Mouse (Mus musculus) neural tube, postnatal 0 days (tissue): Measurements from ENCODE around the gene Ncapg. TPM values are rescaled to one million over a fixed set of nuclear protein-coding genes. Genes with fewer than 3 reads are reported as not detected.

Source experiments
- polyA plus RNA-seq: library from polyadenylated mRNA; unstranded; fragments of >200 nt; fragmentation: Nextera tagmentation; extraction: Ambion mirVana; gene quantifications from 2 replicates; pipeline ENCODE4 v1.2.1, GENCODE M21; 2015

Gene Ncapg
- 3.2 and 3.3 TPM in 2 replicates for polyA plus RNA-seq

DNA sequence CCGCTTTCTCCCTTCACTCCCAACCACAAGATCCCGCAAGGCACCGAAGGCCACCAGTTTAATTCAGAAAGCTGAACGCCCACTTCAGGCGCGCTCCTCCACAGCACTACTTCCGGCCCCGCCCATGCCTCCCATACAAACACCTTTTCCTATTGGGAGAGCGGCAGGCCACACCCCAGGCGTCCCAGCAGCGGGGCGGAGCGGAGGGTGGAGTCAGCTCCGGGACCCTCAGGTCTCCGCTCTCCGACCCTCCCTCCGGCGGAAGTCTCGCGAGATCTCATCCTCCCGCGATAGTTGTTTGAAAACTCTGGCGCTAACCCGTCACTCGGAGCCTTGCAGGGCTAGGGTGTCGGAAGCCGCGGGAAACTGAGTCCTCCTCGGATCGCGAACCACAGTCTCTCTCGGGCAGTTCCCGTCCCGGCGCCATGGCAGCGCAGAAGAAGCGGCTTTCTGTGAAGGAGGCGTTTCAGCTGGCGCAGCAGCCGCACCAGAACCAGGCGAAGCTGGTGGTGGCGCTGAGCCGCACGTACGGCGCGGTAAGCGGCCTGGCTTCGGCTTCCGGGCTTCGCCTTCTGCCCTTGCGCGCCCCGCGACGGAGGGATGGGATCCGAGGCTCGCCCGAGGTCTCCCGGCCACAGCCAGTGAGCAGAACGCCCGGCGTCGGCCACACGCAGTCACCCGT is at the start of gene Ncapg:
Gene Ncapg (plus strand): TSS at position 322 of the 682 bp plus-strand sequence.

GRCm38 (mm10) chr5:45638806-45639714 is 30.7 kb upstream of the Ncapg start, which contains the start of gene Fam184b:
Gene Fam184b (minus strand): TSS chr5:45639614.

Other genes starting within 250 kb of the Ncapg start
- 169 and 175 TPM in 2 replicates for gene Qdpr, start 219.7 kb upstream of the Ncapg start, polyA plus RNA-seq
- 0.49 TPM in 1 of 2 replicates, not detected in the other for gene Clrn2, start 216.2 kb upstream of the Ncapg start, polyA plus RNA-seq
- gene Lap3, start 176.5 kb upstream of the Ncapg start, polyA plus RNA-seq, result 40.1 and 40.9 TPM in 2 replicates
- 230 and 237 TPM in 2 replicates for gene Med28, start 149.7 kb upstream of the Ncapg start, polyA plus RNA-seq
- gene Fam184b, start 30.3 kb upstream of the Ncapg start, polyA plus RNA-seq, result 17.9 TPM in 2 replicates
- gene Lcorl, start 187.7 kb downstream of the Ncapg start, polyA plus RNA-seq, result 41.5 and 43.6 TPM in 2 replicates